Mouse (Mus musculus) heart, adult 2 months (tissue): ENCODE measurements around the gene Lrrc75b.

Experiments
- CTCF ChIP-seq: fragments of 200-600 bp; IDR thresholded peaks from 2 replicates; pipeline ENCODE4 v1.8.1; 2022; ENCODE audit warnings: antibody characterized with exemption, mild to moderate bottlenecking, moderate library complexity
- EP300 ChIP-seq: fragments of 200-500 bp; IDR thresholded peaks from 2 replicates; pipeline ENCODE4 v1.6.1; 2011; ENCODE audit warnings: low read depth, low read length, control low read depth; ENCODE audit not compliant: insufficient read depth

- TF ChIP-seq CTCF (no peak), EP300 (no peak)
Measured at GRCm38 (mm10) chr10:75559676-75560548, at the start of gene Lrrc75b.
